Mouse (Mus musculus): ENCODE results near the gene Plek. TPM values are rescaled to one million over a fixed set of nuclear protein-coding genes. Genes with fewer than 3 reads are reported as not detected.
A peak's percentile ranks its signal among the peaks of the same experiment; 100 is the strongest.

Gene Plek
- total and polyA plus RNA-seq, 3 experiments: 2.0 to 8.7 (median 5.3) TPM

GRCm38 (mm10) chr11:16986550-16987187 is 65.5 kb downstream of the Plek start:
- Histone ChIP-seq H3K27ac (no peak overlapping the region), H3K9ac (ENCODE audit: low read depth, low read length) (no peak overlapping the region), H3K4me3 (no peak overlapping the region), H3K4me1 (ENCODE audit: control insufficient read depth, insufficient read depth, low read length) (no peaks in the 10 kb centered on the region), H3K27me3 (ENCODE audit: control insufficient read depth, insufficient read depth, low read length) (no peaks in the 10 kb centered on the region), H3K36me3 (ENCODE audit: control insufficient read depth, insufficient read depth, low read length) (no peaks in the 10 kb centered on the region), H3K79me2 (replicated peaks; ENCODE audit: control insufficient read depth, insufficient read depth, low read length) (no peaks in the 10 kb centered on the region)
- no peak for DNase-seq
- no peak for TF ChIP-seq CTCF (IDR thresholded peaks at IDR 0.05)
- TF ChIP-seq EP300 (IDR thresholded peaks at IDR 0.05; ENCODE audit: insufficient read depth, low read depth, low read length): no peak
- no peak for TF ChIP-seq POLR2A (IDR thresholded peaks at IDR 0.05; ENCODE audit: insufficient read depth, low read depth, low read length)
- WGBS: 71% methylated on average over 7 of the region's 7 CpGs
- intact Hi-C loops (cut with DNase I): no loop called here

DNA sequence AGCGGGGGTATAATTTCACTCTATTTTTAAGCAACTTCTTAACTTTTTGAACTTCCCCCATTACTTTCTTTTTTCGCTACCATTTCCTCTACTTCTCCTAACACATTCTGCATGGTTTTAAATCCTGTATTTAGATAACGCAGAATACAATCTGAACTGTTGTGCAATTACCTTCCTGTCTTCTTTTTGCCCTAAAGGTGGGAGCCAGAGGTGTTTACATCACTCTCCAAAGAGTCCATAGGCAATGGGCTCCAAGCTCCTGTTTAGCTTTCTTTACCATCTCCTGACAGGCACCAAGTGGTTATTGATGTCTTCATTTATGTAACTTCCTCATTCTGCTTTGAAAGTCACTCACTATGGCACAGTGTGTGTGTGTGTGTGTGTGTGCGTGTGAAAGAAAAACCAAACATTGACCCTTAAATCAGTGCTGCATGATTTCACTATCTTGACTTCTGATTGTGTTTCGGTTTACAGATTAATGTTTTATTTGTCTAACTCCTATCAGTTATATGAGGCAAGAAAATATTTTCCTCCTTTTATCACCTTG is 73.9 kb downstream of the Plek start:
- intact Hi-C loops (cut with DNase I): no loop called here
- H3K27ac ChIP-seq: no peak overlapping the region; the same call in 1 of the 2 replicates
- 75% methylated on average over 5 of the region's 5 CpGs for WGBS
- H3K79me2 ChIP-seq (replicated peaks; ENCODE audit: control insufficient read depth, insufficient read depth, low read length): no peaks in the 10 kb centered on the region
- 0 out of 2 replicates have a peak, but pooled peaks cover 2% of the 10 kb centered on the region for H3K36me3 ChIP-seq (ENCODE audit: control insufficient read depth, insufficient read depth, low read length)
- DNase-seq: peak in 1 of 2 experiments; percentile 10
- TF ChIP-seq POLR2A (IDR thresholded peaks at IDR 0.05; ENCODE audit: insufficient read depth, low read depth, low read length): no peak
- no peak for TF ChIP-seq CTCF (IDR thresholded peaks at IDR 0.05)
- no peak for TF ChIP-seq EP300 (IDR thresholded peaks at IDR 0.05; ENCODE audit: insufficient read depth, low read depth, low read length)
- no peaks in the 10 kb centered on the region for H3K27me3 ChIP-seq (ENCODE audit: control insufficient read depth, insufficient read depth, low read length)
- H3K9ac ChIP-seq (ENCODE audit: low read depth, low read length): no peak overlapping the region
- H3K4me3 ChIP-seq: no peak overlapping the region
- H3K4me1 ChIP-seq (ENCODE audit: control insufficient read depth, insufficient read depth, low read length): peaks cover 2% of the 10 kb centered on the region; the same call in 1 of the 2 replicates

DNA sequence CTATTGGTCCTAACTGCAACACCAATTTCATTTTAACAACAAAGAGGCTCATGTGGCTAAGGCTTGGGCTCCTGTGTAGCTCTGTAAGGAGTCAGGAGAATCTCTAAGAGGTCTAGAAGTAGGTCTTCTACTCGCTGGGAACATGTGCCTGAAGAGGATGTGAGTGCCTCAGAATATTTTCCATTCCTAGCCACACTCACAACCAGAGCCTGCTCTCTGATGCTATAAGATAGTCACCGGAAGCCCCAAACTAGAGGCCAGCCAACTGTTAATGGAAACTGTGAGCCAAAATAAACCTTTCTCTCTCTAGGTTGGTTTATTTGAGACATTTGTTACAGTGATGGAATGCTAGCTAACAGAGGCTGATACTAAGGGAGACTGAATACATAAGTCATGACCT is 74.6 kb downstream of the Plek start:
- 47% methylated on average over 2 of the region's 2 CpGs for WGBS
- intact Hi-C loops (cut with DNase I): no loop called here
- Histone ChIP-seq H3K9ac (ENCODE audit: low read depth, low read length) (no peak overlapping the region), H3K4me3 (no peak overlapping the region), H3K27ac (peak overlapping the region; percentile 31; the same call in 1 of the 2 replicates), H3K79me2 (replicated peaks; ENCODE audit: control insufficient read depth, insufficient read depth, low read length) (no peaks in the 10 kb centered on the region), H3K27me3 (ENCODE audit: control insufficient read depth, insufficient read depth, low read length) (no peaks in the 10 kb centered on the region), H3K4me1 (ENCODE audit: control insufficient read depth, insufficient read depth, low read length) (peaks cover 2% of the 10 kb centered on the region; the same call in 1 of the 2 replicates), H3K36me3 (ENCODE audit: control insufficient read depth, insufficient read depth, low read length) (0 out of 2 replicates have a peak, but pooled peaks cover 2% of the 10 kb centered on the region)
- no peak for TF ChIP-seq EP300 (IDR thresholded peaks at IDR 0.05; ENCODE audit: insufficient read depth, low read depth, low read length)
- TF ChIP-seq CTCF (IDR thresholded peaks at IDR 0.05): no peak
- TF ChIP-seq POLR2A (IDR thresholded peaks at IDR 0.05; ENCODE audit: insufficient read depth, low read depth, low read length): no peak
- peak in 1 of 2 experiments; percentile 11 for DNase-seq

- no peak overlapping the region for H3K9ac ChIP-seq (ENCODE audit: low read depth, low read length)
- intact Hi-C loops (cut with DNase I): no loop called here
- peak in 1 of 2 experiments; percentile 26 for DNase-seq
- WGBS: 21% methylated on average over 4 of the region's 4 CpGs
- peaks cover 2% of the 10 kb centered on the region; the same call in 1 of the 2 replicates for H3K4me1 ChIP-seq (ENCODE audit: control insufficient read depth, insufficient read depth, low read length)
- H3K79me2 ChIP-seq (replicated peaks; ENCODE audit: control insufficient read depth, insufficient read depth, low read length): no peaks in the 10 kb centered on the region
- H3K27ac ChIP-seq: no peak overlapping the region; the same call in 1 of the 2 replicates
- 0 out of 2 replicates have a peak, but pooled peaks cover 2% of the 10 kb centered on the region for H3K36me3 ChIP-seq (ENCODE audit: control insufficient read depth, insufficient read depth, low read length)
- H3K27me3 ChIP-seq (ENCODE audit: control insufficient read depth, insufficient read depth, low read length): no peaks in the 10 kb centered on the region
- no peak overlapping the region for H3K4me3 ChIP-seq
- TF ChIP-seq EP300 (IDR thresholded peaks at IDR 0.05; ENCODE audit: insufficient read depth, low read depth, low read length): no peak
- no peak for TF ChIP-seq CTCF (IDR thresholded peaks at IDR 0.05)
- TF ChIP-seq POLR2A (IDR thresholded peaks at IDR 0.05; ENCODE audit: insufficient read depth, low read depth, low read length): no peak
Observed at GRCm38 (mm10) chr11:16976937-16977336, 75.2 kb downstream of the Plek start.

DNA sequence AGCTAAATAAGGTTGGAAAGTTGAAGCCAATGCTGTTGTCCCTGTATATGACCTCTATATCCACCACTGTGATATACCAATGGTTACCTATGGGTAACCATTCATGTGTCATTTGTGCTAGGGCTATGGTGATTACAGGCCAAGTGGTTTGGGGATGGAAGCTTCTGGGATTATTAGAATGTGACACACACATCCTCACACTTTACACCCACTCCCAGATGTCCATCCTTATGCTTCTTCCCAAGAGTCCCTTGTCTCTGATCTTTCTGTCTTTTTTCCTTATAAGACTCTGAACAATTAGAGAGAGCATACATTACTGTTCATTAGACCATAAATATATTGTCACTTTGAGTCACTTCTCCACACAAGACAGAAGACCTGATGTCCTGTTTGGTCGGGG is 79.1 kb downstream of the Plek start:
- 0 out of 2 replicates have a peak, but pooled peaks cover 2% of the 10 kb centered on the region for H3K36me3 ChIP-seq (ENCODE audit: control insufficient read depth, insufficient read depth, low read length)
- no peaks in the 10 kb centered on the region for H3K79me2 ChIP-seq (replicated peaks; ENCODE audit: control insufficient read depth, insufficient read depth, low read length)
- DNase-seq: no peak
- 85% methylated on average over 1 of the region's 1 CpGs for WGBS
- no peak overlapping the region for H3K9ac ChIP-seq (ENCODE audit: low read depth, low read length)
- intact Hi-C loops (cut with DNase I): no loop called here
- no peak overlapping the region for H3K4me3 ChIP-seq
- H3K4me1 ChIP-seq (ENCODE audit: control insufficient read depth, insufficient read depth, low read length): peaks cover 2% of the 10 kb centered on the region; the same call in 1 of the 2 replicates
- H3K27me3 ChIP-seq (ENCODE audit: control insufficient read depth, insufficient read depth, low read length): no peaks in the 10 kb centered on the region
- no peak overlapping the region for H3K27ac ChIP-seq
- TF ChIP-seq EP300 (IDR thresholded peaks at IDR 0.05; ENCODE audit: insufficient read depth, low read depth, low read length) (no peak), POLR2A (IDR thresholded peaks at IDR 0.05; ENCODE audit: insufficient read depth, low read depth, low read length) (no peak), CTCF (IDR thresholded peaks at IDR 0.05) (no peak)

DNA sequence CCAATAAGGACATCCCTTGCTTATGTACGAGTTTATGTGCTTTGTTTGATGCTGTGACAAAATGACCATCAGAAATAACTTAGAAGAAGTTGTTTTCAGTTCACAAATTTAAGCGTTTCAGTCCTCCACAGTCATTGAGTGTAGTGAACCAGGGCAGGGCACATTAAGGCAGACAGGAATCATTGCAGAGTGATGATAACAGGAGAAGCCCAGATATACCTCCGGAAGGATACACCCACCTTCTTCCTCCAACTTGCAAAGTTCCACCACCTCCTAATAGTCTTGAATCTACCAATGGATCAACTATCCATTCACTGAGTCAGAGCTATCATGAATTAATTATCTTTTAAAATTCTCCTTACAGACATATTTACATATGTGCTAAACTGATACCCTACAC is 80.2 kb downstream of the Plek start:
- DNase-seq: no peak
- TF ChIP-seq POLR2A (IDR thresholded peaks at IDR 0.05; ENCODE audit: insufficient read depth, low read depth, low read length): no peak
- TF ChIP-seq CTCF (IDR thresholded peaks at IDR 0.05): no peak
- no peak for TF ChIP-seq EP300 (IDR thresholded peaks at IDR 0.05; ENCODE audit: insufficient read depth, low read depth, low read length)
- Histone ChIP-seq H3K4me1 (ENCODE audit: control insufficient read depth, insufficient read depth, low read length) (no peaks in the 10 kb centered on the region), H3K9ac (ENCODE audit: low read depth, low read length) (no peak overlapping the region), H3K36me3 (ENCODE audit: control insufficient read depth, insufficient read depth, low read length) (0 out of 2 replicates have a peak, but pooled peaks cover under 1% of the 10 kb centered on the region), H3K79me2 (replicated peaks; ENCODE audit: control insufficient read depth, insufficient read depth, low read length) (no peaks in the 10 kb centered on the region), H3K27me3 (ENCODE audit: control insufficient read depth, insufficient read depth, low read length) (no peaks in the 10 kb centered on the region), H3K27ac (no peak overlapping the region), H3K4me3 (no peak overlapping the region)
- intact Hi-C loops (cut with DNase I): no loop called here
- 69% methylated on average over 3 of the region's 3 CpGs for WGBS
